Comparison of ENCODE assay signal across 8 mouse cellular contexts in the genomic region with DNA sequence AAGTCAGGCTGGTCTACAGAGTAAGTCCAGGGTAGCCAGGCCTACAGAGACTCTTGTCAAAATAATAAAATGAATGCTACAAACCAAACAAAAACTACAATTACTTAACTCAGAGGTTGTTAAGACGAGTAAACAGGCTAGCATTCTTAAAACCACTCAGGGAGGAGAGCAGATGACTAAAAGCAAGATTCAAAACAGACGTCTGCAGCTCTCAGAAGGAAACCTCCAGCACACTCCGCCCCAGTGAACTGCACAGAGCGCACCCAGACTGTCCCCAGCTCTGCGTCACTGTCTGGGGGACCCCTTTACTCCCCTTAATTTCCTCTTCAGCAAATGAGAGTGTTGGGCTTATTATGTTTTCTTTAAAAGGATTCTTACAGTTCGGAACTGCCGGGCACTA. TPM values are rescaled to one million over a fixed set of nuclear protein-coding genes. Genes with fewer than 3 reads are reported as not detected.
DNase-seq lines count a peak whose midpoint lies in the region; ATAC-seq and TF ChIP-seq lines count a peak whose summit lies in the region.

No protein-coding gene starts in this region.

- no peak for ATAC-seq in lung, postnatal 0 days
- ATAC-seq in limb, embryonic 12.5 days (ENCODE audit: insufficient number of reproducible peaks, insufficient read depth, low FRiP score, low TSS enrichment, low read depth) = no peak
- ATAC-seq in stomach, embryonic 16.5 days (ENCODE audit: insufficient read depth, low FRiP score) = no peak

- WGBS in heart, embryonic 10.5 days = 84% methylated on average over 7 of the region's 7 CpGs
- 77% methylated on average over 7 of the region's 7 CpGs for WGBS in lung, postnatal 0 days
- WGBS in lung, adult 2 months = 72% methylated on average over 7 of the region's 7 CpGs
- 86% methylated on average over 7 of the region's 7 CpGs for WGBS in limb, embryonic 12.5 days
- 82% methylated on average over 7 of the region's 7 CpGs for WGBS in stomach, embryonic 16.5 days

- peak overlapping the region; percentile 98; the same call in 1 of the 2 replicates for H3K4me3 ChIP-seq in heart, embryonic 10.5 days
- H3K4me3 ChIP-seq in lung, postnatal 0 days (ENCODE audit: low read depth, low read length) = no peak overlapping the region
- H3K4me3 ChIP-seq in lung, adult 2 months (replicated peaks; ENCODE audit: extremely low read depth, low read depth, low read length) = no peak overlapping the region
- H3K4me3 ChIP-seq in limb, embryonic 12.5 days (replicated peaks) = peak overlapping the region; percentile 99; the same call in 1 of the 2 replicates
- no peak overlapping the region; the same call in 1 of the 2 replicates for H3K4me3 ChIP-seq in stomach, embryonic 16.5 days (replicated peaks; ENCODE audit: low read length)

- no peak for TF ChIP-seq EP300 in lung, postnatal 0 days (IDR thresholded peaks at IDR 0.05)

- H3K36me3 ChIP-seq in heart, embryonic 10.5 days = peaks cover 50% of the 10 kb centered on the region
- peaks cover 27% of the 10 kb centered on the region for H3K36me3 ChIP-seq in lung, postnatal 0 days (ENCODE audit: insufficient read depth, low read length)
- H3K36me3 ChIP-seq in limb, embryonic 12.5 days = peaks cover 49% of the 10 kb centered on the region
- H3K36me3 ChIP-seq in stomach, embryonic 16.5 days (ENCODE audit: control insufficient read depth, insufficient read depth, low read length) = peaks cover 13% of the 10 kb centered on the region

- 0 out of 2 replicates have a peak overlapping the region, but pooled peaks have one; percentile 99 for H3K27ac ChIP-seq in heart, embryonic 10.5 days
- H3K27ac ChIP-seq in lung, postnatal 0 days (ENCODE audit: low read length) = peak overlapping the region; percentile 85
- H3K27ac ChIP-seq in limb, embryonic 12.5 days = peak overlapping the region; percentile 82; the same call in 1 of the 2 replicates
- no peak overlapping the region for H3K27ac ChIP-seq in stomach, embryonic 16.5 days (ENCODE audit: low read length)

- H3K4me2 ChIP-seq in lung, postnatal 0 days (replicated peaks; ENCODE audit: low read depth, low read length) = 0 out of 2 replicates have a peak overlapping the region, but pooled peaks have one; percentile 22
- H3K4me2 ChIP-seq in limb, embryonic 12.5 days = peak overlapping the region; percentile 93; the same call in 1 of the 2 replicates
- peak overlapping the region; percentile 88; the same call in 1 of the 2 replicates for H3K4me2 ChIP-seq in stomach, embryonic 16.5 days (ENCODE audit: low read depth, low read length)

- H3K4me1 ChIP-seq in heart, embryonic 10.5 days = peaks cover 55% of the 10 kb centered on the region
- peaks cover 16% of the 10 kb centered on the region for H3K4me1 ChIP-seq in lung, postnatal 0 days (ENCODE audit: insufficient read depth, low read depth, low read length)
- peaks cover 12% of the 10 kb centered on the region for H3K4me1 ChIP-seq in lung, adult 2 months (ENCODE audit: control insufficient read depth, insufficient read depth, low read length)
- peaks cover 46% of the 10 kb centered on the region for H3K4me1 ChIP-seq in limb, embryonic 12.5 days (replicated peaks)
- peaks cover 32% of the 10 kb centered on the region for H3K4me1 ChIP-seq in stomach, embryonic 16.5 days (ENCODE audit: control insufficient read depth, insufficient read depth, low read length)

- H3K9me3 ChIP-seq in heart, embryonic 10.5 days = no peaks in the 10 kb centered on the region
- H3K9me3 ChIP-seq in lung, postnatal 0 days (ENCODE audit: low read length) = no peaks in the 10 kb centered on the region
- no peaks in the 10 kb centered on the region for H3K9me3 ChIP-seq in limb, embryonic 12.5 days
- H3K9me3 ChIP-seq in stomach, embryonic 16.5 days (replicated peaks; ENCODE audit: control insufficient read depth, low read length) = no peaks in the 10 kb centered on the region

- no peak for TF ChIP-seq POLR2A in lung, adult 2 months (IDR thresholded peaks at IDR 0.05; ENCODE audit: borderline replicate concordance, extremely low read depth, low read depth, low read length)

- no peak overlapping the region for H3K9ac ChIP-seq in lung, postnatal 0 days (replicated peaks; ENCODE audit: low read depth)
- no peak overlapping the region for H3K9ac ChIP-seq in limb, embryonic 12.5 days (replicated peaks)
- H3K9ac ChIP-seq in stomach, embryonic 16.5 days (ENCODE audit: low read length) = 0 out of 2 replicates have a peak overlapping the region, but pooled peaks have one; percentile 33

- H3K27me3 ChIP-seq in heart, embryonic 10.5 days (ENCODE audit: insufficient read depth, poor library complexity, severe bottlenecking) = no peaks in the 10 kb centered on the region; the same call in 1 of the 2 replicates
- no peaks in the 10 kb centered on the region for H3K27me3 ChIP-seq in lung, postnatal 0 days (replicated peaks; ENCODE audit: insufficient read depth, low read length)
- H3K27me3 ChIP-seq in limb, embryonic 12.5 days = peaks cover 10% of the 10 kb centered on the region
- H3K27me3 ChIP-seq in stomach, embryonic 16.5 days (ENCODE audit: control insufficient read depth, insufficient read depth, low read length) = no peaks in the 10 kb centered on the region

- TF ChIP-seq CTCF in lung, postnatal 0 days (IDR thresholded peaks at IDR 0.05) = no peak
- no peak for TF ChIP-seq CTCF in lung, adult 2 months (IDR thresholded peaks at IDR 0.05; ENCODE audit: insufficient read depth, low read length)

- DNase-seq in heart, embryonic 10.5 days (ENCODE audit: low spot score) = no peak
- no peak for DNase-seq in heart, adult 8-10 months (ENCODE audit: low spot score)
- DNase-seq in lung, postnatal 0 days (ENCODE audit: low spot score) = no peak
- DNase-seq in lung, adult 2 months = no peak
- DNase-seq in thymus, postnatal 4 days = no peak
- DNase-seq in yolk sac, embryonic 10.5 days (ENCODE audit: low spot score) = no peak

RNA-seq across cellular contexts. Expression of gene Srf, which starts 3.8 kb away (rescaled TPM):
- 10.9 and 15.7 TPM in 2 replicates for polyA plus RNA-seq in heart, embryonic 10.5 days (2016; fragmentation: Nextera tagmentation; extraction: Ambion mirVana)
- total RNA-seq in heart, adult 8-10 months (2022) = 100 to 1,000 TPM in 2 of 4 experiments, 10 to 100 TPM in 2; 84.1 to 121 (median 98.6) TPM
- polyA plus RNA-seq in lung, postnatal 0 days (2015; fragmentation: Nextera tagmentation; extraction: Ambion mirVana) = 5.1 and 5.6 TPM in 2 replicates
- polyA plus RNA-seq in lung, adult 2 months (2012; rRNA removed) = 162 and 190 TPM in 2 replicates
- 11.8 and 12.4 TPM in 2 replicates for polyA plus RNA-seq in limb, embryonic 12.5 days (2016; fragmentation: Nextera tagmentation; extraction: Ambion mirVana)
- 7.0 and 8.9 TPM in 2 replicates for polyA plus RNA-seq in stomach, embryonic 16.5 days (2015; fragmentation: Nextera tagmentation; extraction: Ambion mirVana)

RNA-seq across cellular contexts. Expression of gene Cul9, which starts 6.0 kb away (rescaled TPM):
- 4.8 and 5.3 TPM in 2 replicates for polyA plus RNA-seq in heart, embryonic 10.5 days (2016; fragmentation: Nextera tagmentation; extraction: Ambion mirVana)
- total RNA-seq in heart, adult 8-10 months (2022) = 10 to 100 TPM; 22.7 to 28.0 (median 24.9) TPM
- polyA plus RNA-seq in lung, postnatal 0 days (2015; fragmentation: Nextera tagmentation; extraction: Ambion mirVana) = 3.5 and 3.8 TPM in 2 replicates
- 25.3 and 27.5 TPM in 2 replicates for polyA plus RNA-seq in lung, adult 2 months (2012; rRNA removed)
- 8.9 and 10.8 TPM in 2 replicates for polyA plus RNA-seq in limb, embryonic 12.5 days (2016; fragmentation: Nextera tagmentation; extraction: Ambion mirVana)
- polyA plus RNA-seq in stomach, embryonic 16.5 days (2015; fragmentation: Nextera tagmentation; extraction: Ambion mirVana) = 3.2 and 4.0 TPM in 2 replicates

RNA-seq across cellular contexts. Expression of gene Dnph1, which starts 55.6 kb away (rescaled TPM):
- polyA plus RNA-seq in heart, embryonic 10.5 days (2016; fragmentation: Nextera tagmentation; extraction: Ambion mirVana) = 36.5 and 52.8 TPM in 2 replicates
- total RNA-seq in heart, adult 8-10 months (2022) = 1 to 10 TPM; 1.7 to 2.2 (median 1.8) TPM
- polyA plus RNA-seq in lung, postnatal 0 days (2015; fragmentation: Nextera tagmentation; extraction: Ambion mirVana) = 2.8 and 4.2 TPM in 2 replicates
- polyA plus RNA-seq in lung, adult 2 months (2012; rRNA removed) = 0.78 and 2.0 TPM in 2 replicates
- polyA plus RNA-seq in limb, embryonic 12.5 days (2016; fragmentation: Nextera tagmentation; extraction: Ambion mirVana) = 51.6 and 55.3 TPM in 2 replicates
- polyA plus RNA-seq in stomach, embryonic 16.5 days (2015; fragmentation: Nextera tagmentation; extraction: Ambion mirVana) = 40.4 and 45.3 TPM in 2 replicates

Comparison
In these comparisons a context has a peak if more than half of its experiments do, and no peak if none do; other contexts are left out.
1. H3K4me3 ChIP-seq: peak in heart, embryonic 10.5 days (single experiment) and limb, embryonic 12.5 days (single experiment); none in lung, postnatal 0 days (single experiment), lung, adult 2 months (single experiment) and stomach, embryonic 16.5 days (single experiment).
2. H3K4me2 ChIP-seq: peak in every context shown above with its lines; median percentile 93 in limb, embryonic 12.5 days; 88 in stomach, embryonic 16.5 days; 22 in lung, postnatal 0 days.